Mouse (Mus musculus): Measurements from ENCODE around the gene Tpo. TPM values are rescaled to one million over a fixed set of nuclear protein-coding genes. Genes with fewer than 3 reads are reported as not detected.

Gene Tpo
- polyA plus RNA-seq, 1 experiment from 2014 or later = not detected

DNA sequence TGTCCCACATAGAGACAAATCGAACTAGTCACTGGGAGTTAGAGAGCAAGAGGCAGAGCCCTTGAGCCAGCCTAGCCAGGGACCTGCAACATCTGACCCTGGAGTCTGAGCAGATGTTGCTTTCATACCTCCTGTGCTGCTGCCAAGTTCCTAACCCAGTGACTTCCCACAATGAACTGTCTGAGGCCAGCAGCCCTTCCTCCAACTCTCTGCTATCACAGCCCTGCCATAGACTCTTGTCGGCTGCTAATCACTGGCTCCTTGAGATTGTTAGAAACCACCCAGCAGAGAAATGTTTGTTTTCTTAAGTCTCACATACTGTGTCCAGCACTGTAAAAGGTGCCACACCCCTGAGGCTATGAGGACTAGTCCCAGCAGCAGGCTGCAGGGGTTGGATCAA is 56.1 kb downstream of the Tpo start:
- no peak overlapping the region for H3K27ac ChIP-seq (replicated peaks in 1 of 2; ENCODE audit: control insufficient read depth in 1 of 2, insufficient read depth in 1 of 2, low read depth in 2 of 2, low read length in 2 of 2)
- WGBS = 28% methylated on average over 2 of the region's 2 CpGs
- no peaks in the 10 kb centered on the region for H3K36me3 ChIP-seq (ENCODE audit: control insufficient read depth, insufficient read depth, low read length)
- no peak for ATAC-seq (ENCODE audit: insufficient number of reproducible peaks, insufficient read depth, low FRiP score, low read depth)
- H3K4me1 ChIP-seq (ENCODE audit: control insufficient read depth in 2 of 2, insufficient read depth in 2 of 2, low read length in 2 of 2) = 0 out of 4 replicates have a peak, but pooled peaks cover 0 to 2% of the 10 kb centered on the region in 2 experiments
- peaks cover 6% of the 10 kb centered on the region; the same call in 1 of the 2 replicates for H3K9me3 ChIP-seq (ENCODE audit: control insufficient read depth, low read length)
- H3K4me2 ChIP-seq (ENCODE audit: low read length) = no peak overlapping the region
- no peak overlapping the region for H3K9ac ChIP-seq (ENCODE audit: low read length)
- no peak overlapping the region for H3K4me3 ChIP-seq (ENCODE audit: control insufficient read depth in 1 of 2, insufficient read depth in 1 of 2, low read depth in 1 of 2, low read length in 2 of 2)
- H3K27me3 ChIP-seq (ENCODE audit: control insufficient read depth, insufficient read depth, low read length) = no peaks in the 10 kb centered on the region

DNA sequence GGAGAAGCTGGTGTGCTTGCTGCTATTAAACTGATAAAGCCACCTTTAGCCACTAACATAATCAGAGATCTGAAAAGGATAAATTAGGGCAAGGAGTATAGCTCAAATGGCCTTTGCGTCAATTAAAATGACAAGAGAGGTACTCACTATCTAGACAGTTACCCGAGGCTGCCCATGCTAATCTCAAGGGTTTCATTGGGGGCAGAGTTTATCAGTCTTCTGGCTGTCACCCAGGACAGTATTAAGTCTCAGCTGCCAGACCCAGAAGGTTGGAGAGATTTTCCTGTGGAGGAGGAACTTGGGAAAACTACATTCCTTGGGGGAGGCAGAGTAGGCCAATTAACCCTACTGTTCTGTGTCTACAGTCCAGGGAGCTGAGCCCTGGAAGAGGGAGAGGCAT is 63.1 kb downstream of the Tpo start:
- 12% methylated on average over 2 of the region's 2 CpGs for WGBS
- H3K27ac ChIP-seq (replicated peaks in 1 of 2; ENCODE audit: control insufficient read depth in 1 of 2, insufficient read depth in 1 of 2, low read depth in 2 of 2, low read length in 2 of 2) = no peak overlapping the region; a peak in 1 of 4 replicates
- H3K4me1 ChIP-seq (ENCODE audit: control insufficient read depth in 2 of 2, insufficient read depth in 2 of 2, low read length in 2 of 2) = peaks cover 3 to 6% of the 10 kb centered on the region in 2 experiments; a peak in 3 of 4 replicates
- no peaks in the 10 kb centered on the region for H3K9me3 ChIP-seq (ENCODE audit: control insufficient read depth, low read length)
- H3K4me2 ChIP-seq (ENCODE audit: low read length) = no peak overlapping the region
- ATAC-seq (ENCODE audit: insufficient number of reproducible peaks, insufficient read depth, low FRiP score, low read depth) = no peak
- no peak overlapping the region for H3K9ac ChIP-seq (ENCODE audit: low read length)
- H3K36me3 ChIP-seq (ENCODE audit: control insufficient read depth, insufficient read depth, low read length) = no peaks in the 10 kb centered on the region
- no peaks in the 10 kb centered on the region for H3K27me3 ChIP-seq (ENCODE audit: control insufficient read depth, insufficient read depth, low read length)
- H3K4me3 ChIP-seq (ENCODE audit: control insufficient read depth in 1 of 2, insufficient read depth in 1 of 2, low read depth in 1 of 2, low read length in 2 of 2) = no peak overlapping the region

DNA sequence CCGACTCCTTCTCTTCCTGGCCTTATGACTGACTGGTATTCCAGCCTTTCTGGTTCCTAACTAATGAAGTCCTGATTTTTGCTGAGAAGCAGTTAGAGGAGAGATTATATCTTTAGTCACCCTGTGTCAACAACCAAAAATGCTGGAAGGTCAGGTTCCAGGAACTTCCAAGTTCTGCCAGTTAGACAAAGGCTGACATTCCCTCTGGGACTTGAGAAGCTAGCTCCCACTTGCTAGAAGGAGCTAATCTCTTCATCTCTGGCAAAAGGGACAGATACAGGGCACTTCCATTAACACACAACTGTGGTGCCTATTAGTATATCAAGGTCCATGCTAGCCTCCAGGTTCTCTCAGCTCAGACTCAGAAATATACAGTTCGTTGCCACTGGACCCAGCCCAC is 64.6 kb downstream of the Tpo start:
- WGBS = 73% methylated on average over 2 of the region's 2 CpGs
- H3K36me3 ChIP-seq (ENCODE audit: control insufficient read depth, insufficient read depth, low read length) = no peaks in the 10 kb centered on the region
- no peak overlapping the region for H3K27ac ChIP-seq (replicated peaks in 1 of 2; ENCODE audit: control insufficient read depth in 1 of 2, insufficient read depth in 1 of 2, low read depth in 2 of 2, low read length in 2 of 2)
- no peaks in the 10 kb centered on the region for H3K9me3 ChIP-seq (ENCODE audit: control insufficient read depth, low read length)
- no peak for ATAC-seq (ENCODE audit: insufficient number of reproducible peaks, insufficient read depth, low FRiP score, low read depth)
- no peak overlapping the region for H3K4me3 ChIP-seq (ENCODE audit: control insufficient read depth in 1 of 2, insufficient read depth in 1 of 2, low read depth in 1 of 2, low read length in 2 of 2)
- no peak overlapping the region for H3K9ac ChIP-seq (ENCODE audit: low read length)
- H3K4me1 ChIP-seq (ENCODE audit: control insufficient read depth in 2 of 2, insufficient read depth in 2 of 2, low read length in 2 of 2) = peaks cover 3 to 6% of the 10 kb centered on the region in 2 experiments; a peak in 3 of 4 replicates
- no peaks in the 10 kb centered on the region for H3K27me3 ChIP-seq (ENCODE audit: control insufficient read depth, insufficient read depth, low read length)
- no peak overlapping the region for H3K4me2 ChIP-seq (ENCODE audit: low read length)

DNA sequence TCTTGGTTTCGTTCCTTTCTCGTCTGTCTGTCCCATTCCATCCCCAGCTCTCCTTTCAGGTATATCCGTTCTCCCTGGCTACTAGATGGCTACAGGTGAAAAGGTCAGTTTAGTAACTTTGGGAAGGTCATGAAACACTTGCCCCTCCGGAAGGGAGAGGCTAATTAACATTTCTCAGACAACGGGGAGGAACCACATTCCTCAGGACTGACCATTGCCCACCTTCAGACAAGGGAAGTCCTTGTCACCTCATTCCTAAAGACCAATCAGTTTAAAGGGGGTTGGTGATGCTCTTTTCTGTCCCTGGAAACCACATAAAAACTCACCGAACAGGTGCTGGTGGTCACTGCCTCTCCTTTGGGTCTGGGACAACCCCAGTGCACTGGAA is 70.3 kb downstream of the Tpo start:
- Histone ChIP-seq H3K4me2 (ENCODE audit: low read length) (no peak overlapping the region), H3K9ac (ENCODE audit: low read length) (no peak overlapping the region), H3K36me3 (ENCODE audit: control insufficient read depth, insufficient read depth, low read length) (no peaks in the 10 kb centered on the region), H3K27ac (replicated peaks in 1 of 2; ENCODE audit: control insufficient read depth in 1 of 2, insufficient read depth in 1 of 2, low read depth in 2 of 2, low read length in 2 of 2) (no peak overlapping the region), H3K4me1 (ENCODE audit: control insufficient read depth in 2 of 2, insufficient read depth in 2 of 2, low read length in 2 of 2) (no peaks in the 10 kb centered on the region), H3K27me3 (ENCODE audit: control insufficient read depth, insufficient read depth, low read length) (peaks cover 9% of the 10 kb centered on the region), H3K9me3 (ENCODE audit: control insufficient read depth, low read length) (no peaks in the 10 kb centered on the region), H3K4me3 (ENCODE audit: control insufficient read depth in 1 of 2, insufficient read depth in 1 of 2, low read depth in 1 of 2, low read length in 2 of 2) (no peak overlapping the region)
- WGBS = 41% methylated on average over 6 of the region's 6 CpGs
- no peak for ATAC-seq (ENCODE audit: insufficient number of reproducible peaks, insufficient read depth, low FRiP score, low read depth)

DNA sequence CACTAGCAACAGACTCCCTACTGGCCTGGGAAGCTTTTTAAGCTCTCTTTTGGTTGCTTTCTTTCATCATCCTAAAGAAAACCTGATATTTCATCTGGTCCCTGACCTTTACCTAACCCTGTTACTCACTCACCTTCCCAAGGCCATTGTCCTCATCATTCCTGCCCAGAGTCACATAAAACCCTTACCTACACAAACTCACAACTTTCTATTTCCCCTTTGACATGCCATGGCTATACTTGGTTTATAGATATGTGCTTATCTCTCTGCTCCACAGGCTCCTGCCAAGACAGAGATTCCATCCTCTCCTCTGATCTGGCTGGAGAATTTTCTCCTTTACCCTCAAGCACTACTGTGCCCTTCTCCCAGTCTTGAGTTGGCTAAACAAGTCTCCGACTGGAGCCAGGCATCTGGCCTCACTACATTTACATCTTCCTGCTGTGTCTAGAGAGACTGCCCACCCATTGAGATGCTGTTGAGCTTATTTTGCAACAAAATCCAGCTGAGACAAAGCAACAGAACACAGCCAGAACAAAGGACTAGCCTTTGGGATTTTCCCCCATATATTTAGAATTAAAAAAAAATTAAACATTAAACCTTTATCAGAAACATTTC is 70.8 kb downstream of the Tpo start:
- Histone ChIP-seq H3K9ac (ENCODE audit: low read length) (no peak overlapping the region), H3K9me3 (ENCODE audit: control insufficient read depth, low read length) (no peaks in the 10 kb centered on the region), H3K4me2 (ENCODE audit: low read length) (no peak overlapping the region), H3K36me3 (ENCODE audit: control insufficient read depth, insufficient read depth, low read length) (no peaks in the 10 kb centered on the region), H3K4me1 (ENCODE audit: control insufficient read depth in 2 of 2, insufficient read depth in 2 of 2, low read length in 2 of 2) (no peaks in the 10 kb centered on the region), H3K27me3 (ENCODE audit: control insufficient read depth, insufficient read depth, low read length) (peaks cover 9% of the 10 kb centered on the region), H3K4me3 (ENCODE audit: control insufficient read depth in 1 of 2, insufficient read depth in 1 of 2, low read depth in 1 of 2, low read length in 2 of 2) (no peak overlapping the region), H3K27ac (replicated peaks in 1 of 2; ENCODE audit: control insufficient read depth in 1 of 2, insufficient read depth in 1 of 2, low read depth in 2 of 2, low read length in 2 of 2) (no peak overlapping the region)
- ATAC-seq (ENCODE audit: insufficient number of reproducible peaks, insufficient read depth, low FRiP score, low read depth) = no peak
- 18% methylated on average over 1 of the region's 1 CpGs for WGBS

DNA sequence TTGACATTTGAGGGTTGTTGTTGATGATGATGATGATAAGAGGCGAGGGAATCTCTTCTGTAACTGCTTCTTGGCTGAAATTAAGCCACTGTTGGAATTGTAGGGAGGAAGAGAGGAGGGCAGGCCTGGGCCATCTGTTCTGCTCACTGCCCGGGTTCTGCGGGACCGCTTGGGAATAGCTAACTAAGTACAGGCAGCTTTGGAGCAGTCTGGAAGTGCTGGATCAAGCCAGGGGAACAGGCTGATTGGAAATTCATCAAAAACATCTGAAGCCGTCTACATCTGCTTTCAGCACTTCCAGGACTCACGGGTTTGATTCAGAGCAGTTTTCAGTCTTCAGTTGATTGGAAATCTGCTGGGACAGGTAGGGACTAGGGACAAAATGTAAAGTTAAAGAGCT is 74.4 kb downstream of the Tpo start:
- Histone ChIP-seq H3K9ac (ENCODE audit: low read length) (no peak overlapping the region), H3K9me3 (ENCODE audit: control insufficient read depth, low read length) (no peaks in the 10 kb centered on the region), H3K27ac (replicated peaks in 1 of 2; ENCODE audit: control insufficient read depth in 1 of 2, insufficient read depth in 1 of 2, low read depth in 2 of 2, low read length in 2 of 2) (no peak overlapping the region), H3K36me3 (ENCODE audit: control insufficient read depth, insufficient read depth, low read length) (no peaks in the 10 kb centered on the region), H3K4me2 (ENCODE audit: low read length) (no peak overlapping the region), H3K4me1 (ENCODE audit: control insufficient read depth in 2 of 2, insufficient read depth in 2 of 2, low read length in 2 of 2) (no peaks in the 10 kb centered on the region), H3K27me3 (ENCODE audit: control insufficient read depth, insufficient read depth, low read length) (peaks cover 9% of the 10 kb centered on the region), H3K4me3 (ENCODE audit: control insufficient read depth in 1 of 2, insufficient read depth in 1 of 2, low read depth in 1 of 2, low read length in 2 of 2) (no peak overlapping the region)
- 31% methylated on average over 6 of the region's 6 CpGs for WGBS
- no peak for ATAC-seq (ENCODE audit: insufficient number of reproducible peaks, insufficient read depth, low FRiP score, low read depth)

DNA sequence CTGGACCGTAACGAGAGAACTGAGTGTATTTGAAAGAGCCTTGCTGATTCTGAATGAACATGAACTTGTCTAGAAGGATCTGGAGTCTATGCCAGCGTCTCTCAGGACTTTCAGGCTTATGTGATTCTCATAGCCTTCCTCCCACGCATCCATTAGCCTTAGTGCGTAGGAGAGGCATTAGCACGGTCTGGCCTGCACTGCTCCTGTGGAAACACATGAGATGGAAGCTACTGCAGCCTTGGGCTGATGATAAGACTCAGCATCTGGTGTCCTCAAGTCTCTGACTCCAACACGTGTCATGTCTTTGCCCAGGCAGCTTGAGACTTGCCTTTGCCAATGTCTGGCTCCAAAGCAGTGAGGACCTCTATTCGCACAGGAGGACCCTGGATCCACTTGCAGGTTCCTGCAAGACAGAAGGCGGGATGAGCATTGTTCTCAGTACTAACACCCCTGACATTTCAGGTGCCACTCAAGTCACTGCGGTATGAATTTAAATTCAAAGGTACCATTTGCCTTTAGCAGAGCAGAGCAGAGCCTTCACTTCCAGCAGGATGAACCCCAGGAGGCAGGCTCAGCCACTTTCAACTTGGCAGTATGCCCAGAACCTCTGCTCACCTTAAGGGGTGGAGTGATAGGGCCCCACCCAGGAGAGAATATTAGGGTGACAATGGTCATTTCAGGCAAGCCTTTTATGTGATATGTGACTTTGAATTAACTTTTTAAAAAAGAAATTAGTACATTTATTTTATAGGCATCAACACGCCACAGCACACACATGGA is 77.5 kb downstream of the Tpo start:
- Histone ChIP-seq H3K27me3 (ENCODE audit: control insufficient read depth, insufficient read depth, low read length) (peaks cover 6% of the 10 kb centered on the region; the same call in 1 of the 2 replicates), H3K9me3 (ENCODE audit: control insufficient read depth, low read length) (no peaks in the 10 kb centered on the region), H3K27ac (replicated peaks in 1 of 2; ENCODE audit: control insufficient read depth in 1 of 2, insufficient read depth in 1 of 2, low read depth in 2 of 2, low read length in 2 of 2) (no peak overlapping the region), H3K4me1 (ENCODE audit: control insufficient read depth in 2 of 2, insufficient read depth in 2 of 2, low read length in 2 of 2) (no peaks in the 10 kb centered on the region), H3K4me3 (ENCODE audit: control insufficient read depth in 1 of 2, insufficient read depth in 1 of 2, low read depth in 1 of 2, low read length in 2 of 2) (no peak overlapping the region), H3K36me3 (ENCODE audit: control insufficient read depth, insufficient read depth, low read length) (no peaks in the 10 kb centered on the region), H3K4me2 (ENCODE audit: low read length) (no peak overlapping the region), H3K9ac (ENCODE audit: low read length) (no peak overlapping the region)
- no peak for ATAC-seq (ENCODE audit: insufficient number of reproducible peaks, insufficient read depth, low FRiP score, low read depth)
- 82% methylated on average over 11 of the region's 11 CpGs for WGBS

Data from heart, embryonic 14.5 days (tissue).